Mouse (Mus musculus) A20 (cell line): ENCODE data around the gene Ocln.
A peak's percentile ranks its signal among the peaks of the same experiment; 100 is the strongest.
"Not testable (repeated sequence)": the region's sequence is repeated elsewhere in the genome, so short reads cannot be mapped to it uniquely, and the experiment has no call there.

Experiments used
- DNase-seq: peaks from one replicate; pipeline ENCODE4 v3.0.0-alpha.2; 2011; ENCODE audit warnings: low read depth, low spot score

Gene Ocln

DNA sequence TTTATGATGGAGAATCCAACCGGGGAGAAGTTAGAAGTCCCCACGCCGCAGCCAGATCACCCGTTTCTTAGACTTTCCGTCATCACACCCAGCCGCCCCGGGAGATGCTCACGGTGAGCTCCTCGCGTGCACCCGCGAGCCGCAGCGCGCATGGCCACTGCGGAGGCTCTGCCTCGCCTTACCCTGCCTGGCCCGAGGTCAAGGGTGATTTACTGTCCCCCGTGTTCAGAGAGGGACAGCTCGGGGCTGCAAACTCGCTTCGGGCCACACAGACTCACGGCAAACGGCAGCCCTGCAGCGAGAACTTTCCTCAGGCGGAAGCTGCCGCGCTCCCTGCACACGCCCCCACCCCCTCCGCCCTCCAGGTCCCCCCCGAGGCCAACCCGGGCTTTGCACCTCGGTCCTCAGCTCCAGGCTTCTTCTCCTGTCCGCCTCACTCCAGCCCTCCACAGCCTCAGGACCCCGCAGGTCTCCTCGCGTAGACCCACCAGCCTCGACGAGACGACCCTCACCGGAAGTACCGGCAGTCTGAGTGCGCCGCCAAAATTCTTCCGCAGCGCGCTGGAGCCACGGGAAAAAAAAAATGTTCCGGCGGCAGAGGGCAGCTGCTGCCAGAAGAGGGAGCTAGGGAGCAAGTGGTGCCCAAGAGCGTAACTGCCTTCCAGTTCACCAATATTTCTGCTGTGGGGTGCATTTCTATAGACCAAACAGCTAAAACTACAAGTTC, 60.3 kb downstream of the Ocln start, which contains the start of gene Gtf2h2:
TSS of gene Gtf2h2 (minus strand) at position 519 of the 727 bp plus-strand sequence.
- peak; percentile 95 for DNase-seq

DNA sequence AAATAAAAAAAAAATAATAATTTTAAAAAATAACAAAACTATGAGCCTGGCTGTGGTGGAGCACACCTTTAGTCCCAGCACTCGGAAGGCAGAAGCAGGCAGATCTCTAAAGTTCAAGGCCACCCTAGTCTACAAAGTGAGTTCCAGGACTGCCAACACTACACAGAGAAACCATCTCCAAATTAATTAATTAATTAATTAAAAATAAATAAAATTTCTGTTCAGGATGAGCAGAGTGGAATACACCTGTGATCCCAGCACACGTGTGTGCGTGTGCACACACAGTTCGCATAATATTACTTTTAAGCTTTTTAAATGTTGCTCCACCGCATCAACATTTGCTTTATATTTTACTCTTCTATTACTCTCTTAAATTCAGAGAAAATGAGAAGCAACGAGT, 60.9 kb downstream of the Ocln start:
- DNase-seq = no peak

DNA sequence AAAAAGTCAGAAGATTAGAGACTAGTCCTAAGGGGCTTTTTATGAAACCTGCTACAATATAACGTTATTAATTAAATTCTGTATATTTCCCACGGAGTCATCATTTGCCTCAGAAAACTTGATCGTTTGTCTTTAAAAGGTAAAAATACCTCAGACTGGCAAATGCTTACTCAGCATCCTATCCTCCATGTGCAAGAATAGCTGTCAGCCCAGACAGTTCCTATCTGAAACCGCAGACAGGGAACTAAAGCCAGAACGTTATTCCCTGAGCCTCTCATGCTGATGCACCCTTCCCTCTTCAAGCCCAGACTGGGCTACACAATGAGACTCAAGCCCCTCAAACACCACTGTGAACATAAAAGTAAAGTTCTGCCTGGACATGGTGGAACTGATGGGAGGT, 62.1 kb downstream of the Ocln start:
- DNase-seq = no peak

DNA sequence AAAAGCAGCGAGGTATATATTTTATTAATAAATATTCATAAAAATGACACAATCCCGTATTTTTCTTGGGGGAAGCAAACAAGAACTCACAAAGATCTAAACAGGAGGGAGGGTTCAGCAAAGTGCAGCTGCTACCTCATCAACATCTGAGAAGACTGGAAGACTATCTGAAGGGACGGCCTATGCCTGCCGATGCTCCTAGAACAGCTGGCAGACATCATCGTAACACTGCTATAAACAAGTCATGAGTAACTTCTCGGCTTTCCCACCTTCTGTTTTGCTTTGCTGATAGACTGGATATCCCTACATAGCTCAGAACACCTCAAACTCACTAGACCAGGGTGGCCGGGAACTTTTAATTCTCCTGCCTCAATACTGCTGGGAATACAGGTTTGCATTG, 68.9 kb downstream of the Ocln start:
- DNase-seq = no peak

DNA sequence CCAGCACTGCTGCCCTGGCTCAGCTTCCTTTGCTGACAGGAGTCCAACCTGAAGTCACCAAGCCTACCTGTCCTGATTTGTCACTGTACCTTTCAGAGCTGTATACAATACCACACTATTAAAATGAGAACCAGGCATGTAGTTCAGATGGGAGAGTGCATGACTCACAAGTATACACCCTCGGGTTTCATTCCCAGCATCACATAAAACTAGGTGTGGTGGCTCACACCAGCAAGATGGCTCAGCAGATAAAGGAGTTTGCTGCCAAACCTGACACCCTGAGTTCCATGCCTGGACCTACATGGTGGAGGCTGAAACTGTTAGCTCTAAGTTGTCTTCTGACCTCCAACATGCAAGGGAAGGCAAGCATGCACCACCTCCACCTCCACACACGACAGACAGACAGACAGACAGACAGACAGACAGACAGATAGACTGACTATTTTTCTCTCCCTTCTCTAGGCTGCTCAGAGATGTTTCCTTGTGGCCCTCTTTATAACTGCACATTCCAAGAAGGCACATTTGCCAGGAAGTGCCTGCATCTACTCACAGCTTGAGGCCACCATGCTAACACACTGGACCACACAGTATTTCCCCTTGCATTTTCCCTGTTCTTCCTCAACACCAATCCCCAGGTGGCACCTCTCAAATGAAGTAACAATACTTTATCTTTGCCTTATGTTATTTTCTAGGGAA, 88.8 kb downstream of the Ocln start:
- DNase-seq = no peak

DNA sequence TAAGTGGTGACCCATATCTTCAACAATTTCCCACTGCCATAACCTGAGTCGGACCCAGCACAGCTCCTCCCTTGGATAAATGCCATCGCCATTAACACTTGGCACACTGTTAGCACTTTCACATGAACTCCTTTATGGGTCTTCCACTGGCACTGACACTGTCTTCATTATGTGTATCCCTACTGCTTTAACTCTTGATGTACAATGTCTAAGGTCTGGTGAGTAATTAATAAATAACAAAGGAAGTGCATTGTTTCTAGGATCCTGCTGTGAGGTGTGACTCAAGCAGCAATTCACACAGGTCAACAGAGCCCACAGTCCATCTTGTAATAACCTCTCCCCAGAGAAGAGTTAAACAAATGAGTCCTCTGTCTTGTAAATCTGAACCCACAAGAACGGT, 91.2 kb downstream of the Ocln start:
- no peak for DNase-seq

DNA sequence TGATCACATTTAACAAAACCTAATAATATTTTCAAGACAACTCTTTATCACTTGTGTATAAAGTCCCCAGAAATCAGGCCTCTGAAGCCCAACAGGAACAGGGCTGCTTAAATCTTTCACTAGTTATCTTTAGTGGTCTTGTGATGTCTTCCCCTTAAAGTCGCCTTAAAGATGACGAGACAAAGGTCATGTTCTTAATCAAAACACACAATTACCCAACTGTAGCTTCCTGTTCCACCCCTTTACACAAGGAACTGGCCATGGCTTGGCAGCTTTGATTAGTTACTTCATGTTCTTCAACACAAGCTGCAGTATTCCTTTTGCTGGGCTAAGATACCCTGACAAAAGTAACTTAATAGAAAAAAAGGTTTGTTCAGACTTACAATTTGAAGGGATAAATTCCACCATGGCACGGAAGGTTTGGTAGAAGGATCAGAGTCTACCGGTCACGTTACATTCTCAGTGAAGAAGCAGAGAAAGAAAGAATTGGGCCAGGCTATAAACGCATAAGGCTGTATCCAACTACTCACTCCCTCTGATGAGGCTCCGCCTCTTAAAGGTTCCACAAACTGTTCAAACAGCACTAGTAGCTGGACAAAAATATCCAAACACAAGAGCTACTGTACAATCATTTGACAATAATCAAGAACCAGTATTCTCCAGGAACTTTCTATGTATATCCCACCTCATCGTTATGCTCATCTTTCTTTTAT, 99.9 kb downstream of the Ocln start, which contains the start of gene Naip1:
TSS of gene Naip1 (minus strand) at position 455 of the 713 bp plus-strand sequence.
- not testable (repeated sequence) for DNase-seq

DNA sequence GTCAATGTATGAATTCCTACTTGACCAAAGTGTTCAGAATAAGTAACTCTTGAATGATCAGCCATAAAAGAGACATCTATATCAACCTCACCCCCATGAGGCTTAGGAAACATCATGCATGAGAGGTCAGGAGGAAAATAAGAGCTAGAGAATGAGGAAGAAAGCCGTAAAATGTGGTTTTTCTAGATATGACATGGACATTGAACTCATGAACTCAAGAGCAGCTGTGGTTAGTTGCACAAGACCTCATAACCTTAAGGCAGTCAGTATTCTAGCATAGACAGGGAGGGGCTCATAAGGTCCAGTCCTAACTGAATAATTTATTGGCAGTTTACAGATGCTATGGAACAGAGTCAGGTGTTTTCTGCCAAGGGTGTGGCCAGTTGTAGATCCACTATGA, 103.0 kb downstream of the Ocln start:
- DNase-seq = peak; percentile 46
